Mouse (Mus musculus) limb, embryonic 10.5 days (tissue): Measurements from ENCODE around the gene Cela3a. TPM values are rescaled to one million over a fixed set of nuclear protein-coding genes. Genes with fewer than 3 reads are reported as not detected.
A peak's percentile ranks its signal among the peaks of the same experiment; 100 is the strongest.

Experiments
- DNase-seq: peaks from one replicate; pipeline ENCODE4 v3.0.0-alpha.2; 2017; ENCODE audit warnings: low spot score
- H3K27ac ChIP-seq: fragments of 300-500 bp; sonication (generic); 2 replicates; pipeline ENCODE4 v1.5.1; 2016; ENCODE audit warnings: mild to moderate bottlenecking
- H3K27me3 ChIP-seq: fragments of 300-500 bp; sonication (generic); 2 replicates; pipeline ENCODE4 v1.6.1; 2016; ENCODE audit warnings: low read depth, mild to moderate bottlenecking; ENCODE audit not compliant: poor library complexity, severe bottlenecking
- H3K36me3 ChIP-seq: fragments of 300-500 bp; sonication (generic); 2 replicates; pipeline ENCODE4 v1.6.1; 2016; ENCODE audit warnings: mild to moderate bottlenecking, moderate library complexity
- H3K4me1 ChIP-seq: fragments of 300-500 bp; sonication (generic); 2 replicates; pipeline ENCODE4 v1.6.1; 2016
- H3K4me3 ChIP-seq: fragments of 300-500 bp; sonication (generic); 2 replicates; pipeline ENCODE4 v1.5.1; 2016; ENCODE audit warnings: mild to moderate bottlenecking, moderate library complexity
- H3K9me3 ChIP-seq: fragments of 300-500 bp; sonication (generic); replicated peaks from 2 replicates; pipeline ENCODE4 v1.6.1; 2016; ENCODE audit warnings: mild to moderate bottlenecking
- WGBS: fragments of 180-500 bp; shearing (Covaris S2); methylation state at CpG from one replicate; pipeline ENCODE4 v1.1.7; 2016; 5-methylcytosine and 5-hydroxymethylcytosine counted together
- polyA plus RNA-seq: library from polyadenylated mRNA; unstranded; fragments of >200 nt; fragmentation: Nextera tagmentation; extraction: Ambion mirVana; gene quantifications from 2 replicates; pipeline ENCODE4 v1.2.1, GENCODE M21; 2016

Gene Cela3a
- polyA plus RNA-seq, 1 experiment from 2014 or later: not detected

DNA sequence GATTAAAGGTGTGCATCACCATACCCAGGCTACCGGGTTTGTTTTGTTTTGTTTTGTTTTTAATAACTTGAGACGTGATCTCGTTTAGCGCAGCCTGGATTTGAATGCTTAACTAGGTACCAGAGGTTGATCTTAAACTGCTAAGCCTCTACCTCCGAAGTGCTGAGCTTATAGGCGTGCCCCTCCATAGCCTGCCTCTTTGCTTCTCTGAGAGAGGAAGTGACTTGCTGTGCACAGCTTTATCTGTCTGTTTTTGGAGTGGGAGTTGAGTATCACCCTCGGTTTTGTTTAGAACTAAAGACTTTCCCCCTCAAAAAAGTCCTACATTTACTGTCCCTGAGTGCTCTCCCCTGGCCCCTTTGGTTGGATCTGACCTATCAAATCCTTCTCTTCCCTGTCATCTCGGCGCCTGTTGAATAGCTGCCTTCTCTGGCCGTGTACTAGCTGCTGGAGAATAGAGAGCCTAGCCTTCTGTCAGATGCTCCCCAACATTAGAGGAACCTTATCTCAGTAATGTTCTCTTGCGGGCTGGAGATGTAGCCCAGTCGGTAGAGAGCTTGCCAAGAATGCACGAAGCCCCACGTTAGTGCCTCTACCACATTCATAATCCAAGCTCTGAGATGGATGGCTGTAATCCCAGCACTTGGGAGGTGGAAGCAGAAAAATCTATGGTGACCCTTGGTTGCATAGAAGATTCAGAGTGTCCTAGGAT lies 51.1 kb downstream of the Cela3a start:
- Histone ChIP-seq H3K27me3 (no peaks in the 10 kb centered on the region), H3K4me1 (peaks cover 17% of the 10 kb centered on the region), H3K4me3 (no peak overlapping the region), H3K36me3 (no peaks in the 10 kb centered on the region), H3K27ac (no peak overlapping the region), H3K9me3 (no peaks in the 10 kb centered on the region)
- WGBS: 66% methylated on average over 14 of the region's 14 CpGs
- no peak for DNase-seq

DNA sequence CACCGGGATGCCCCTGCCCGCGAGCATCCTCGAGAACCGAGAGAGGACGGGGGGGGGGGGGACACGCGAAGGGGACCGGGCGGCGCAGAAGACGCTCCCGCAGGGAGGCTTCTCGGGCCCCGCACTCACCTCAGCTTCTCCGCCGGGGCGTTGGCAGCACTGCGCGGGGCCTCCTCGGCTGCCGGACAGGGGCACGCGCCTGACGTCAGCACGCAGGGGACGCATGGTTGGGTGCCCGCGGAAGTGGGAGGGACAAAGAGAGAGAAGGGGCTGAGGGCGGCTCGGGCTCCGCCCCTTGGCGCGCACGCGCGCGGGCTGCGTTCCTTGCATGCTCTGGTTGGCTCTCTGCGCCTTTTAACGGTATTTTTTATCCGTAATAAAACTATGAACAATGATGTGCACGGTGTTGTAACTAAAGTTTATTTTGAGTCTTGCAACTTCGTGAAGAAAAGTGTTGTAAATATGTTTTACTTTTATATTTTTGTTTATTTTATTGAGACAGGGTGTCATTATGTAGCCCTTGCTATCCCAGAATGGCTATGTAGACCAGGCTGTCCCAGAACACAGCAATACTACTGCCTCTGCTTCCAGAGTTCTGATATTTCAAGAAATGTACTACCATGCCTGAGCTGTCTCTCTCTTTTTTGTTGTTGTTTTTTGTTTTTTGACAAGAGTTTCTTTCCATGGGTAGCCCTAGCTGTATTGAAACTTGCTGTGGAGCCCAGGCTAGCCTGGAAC lies 51.9 kb downstream of the Cela3a start, which contains the start of gene Cdc42:
Cdc42 (minus strand) TSS at position 204 of the 738 bp plus-strand sequence.
- Histone ChIP-seq H3K36me3 (no peaks in the 10 kb centered on the region), H3K4me3 (peak within 1 kb of the TSS; percentile 99), H3K4me1 (peaks cover 20% of the 10 kb centered on the region), H3K9me3 (no peaks in the 10 kb centered on the region), H3K27me3 (no peaks in the 10 kb centered on the region), H3K27ac (peak within 1 kb of the TSS; percentile 99)
- peak; percentile 99 for DNase-seq
- under 1% methylated on average over 43 of the region's 44 CpGs for WGBS

DNA sequence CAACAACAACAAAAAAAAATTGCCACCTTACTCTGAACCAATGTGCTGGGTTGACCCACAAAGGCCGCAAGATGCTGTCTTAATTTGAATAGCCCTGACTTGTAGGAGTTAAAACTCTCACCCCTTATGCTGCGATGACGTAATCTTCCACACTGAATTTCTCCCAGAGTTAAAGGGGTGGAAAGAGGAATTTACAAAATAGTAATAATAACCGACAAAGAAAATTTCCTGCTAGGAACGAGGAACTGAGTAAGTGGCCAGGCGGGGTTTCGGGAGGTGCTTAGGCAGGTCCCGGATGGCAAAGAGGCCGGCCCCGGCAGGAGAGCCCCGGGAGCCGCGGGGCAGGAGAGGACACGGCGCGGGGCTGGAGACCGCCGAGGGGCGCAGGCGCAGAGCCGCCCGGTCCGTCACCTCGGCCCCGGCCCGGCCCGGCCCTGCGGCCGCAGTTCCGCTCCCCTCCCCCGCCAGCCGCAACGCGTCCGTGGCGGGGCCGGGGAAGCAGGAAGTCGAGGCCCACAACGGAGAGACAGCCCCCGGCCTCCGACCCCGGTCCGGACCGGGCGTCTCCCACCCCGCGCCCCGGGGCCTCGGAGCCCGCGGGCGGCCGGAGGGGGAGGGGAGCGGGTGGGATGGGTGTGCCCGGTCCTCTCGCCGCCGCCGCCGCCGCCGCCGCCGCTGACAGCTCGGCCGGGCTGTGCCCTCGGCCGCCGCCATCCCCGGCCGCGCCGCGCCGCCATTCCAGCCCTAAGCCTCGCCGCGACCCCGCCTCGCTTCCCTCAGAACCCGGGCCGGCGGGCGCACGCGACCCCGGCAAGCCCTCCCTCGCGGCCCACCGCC lies 52.7 kb downstream of the Cela3a start:
- Histone ChIP-seq H3K36me3 (0 out of 2 replicates have a peak, but pooled peaks cover 2% of the 10 kb centered on the region), H3K4me1 (peaks cover 20% of the 10 kb centered on the region), H3K4me3 (peak overlapping the region; percentile 99), H3K9me3 (no peaks in the 10 kb centered on the region), H3K27me3 (no peaks in the 10 kb centered on the region), H3K27ac (peak overlapping the region; percentile 99)
- DNase-seq: peak; percentile 80
- WGBS: under 1% methylated on average over 52 of the region's 90 CpGs

Other genes starting within 250 kb of the Cela3a start
- gene Wnt4, start 132.3 kb downstream of the Cela3a start, polyA plus RNA-seq: 1.3 and 1.4 TPM in 2 replicates
- gene Cdc42, start 52.1 kb downstream of the Cela3a start, polyA plus RNA-seq: 531 and 571 TPM in 2 replicates
- gene Cela3b, start 20.7 kb upstream of the Cela3a start, polyA plus RNA-seq: not detected in 2 replicates
- gene 1700013G24Rik, start 43.5 kb upstream of the Cela3a start, polyA plus RNA-seq: not detected in 2 replicates
- 20.8 and 23.3 TPM in 2 replicates for gene Hspg2, start 59.0 kb upstream of the Cela3a start, polyA plus RNA-seq
- gene Ldlrad2, start 164.8 kb upstream of the Cela3a start, polyA plus RNA-seq: not detected in 2 replicates
- gene Usp48, start 184.0 kb upstream of the Cela3a start, polyA plus RNA-seq: 76.0 and 80.2 TPM in 2 replicates